8 mouse cellular contexts compared by ENCODE assay signal in the genomic region with DNA sequence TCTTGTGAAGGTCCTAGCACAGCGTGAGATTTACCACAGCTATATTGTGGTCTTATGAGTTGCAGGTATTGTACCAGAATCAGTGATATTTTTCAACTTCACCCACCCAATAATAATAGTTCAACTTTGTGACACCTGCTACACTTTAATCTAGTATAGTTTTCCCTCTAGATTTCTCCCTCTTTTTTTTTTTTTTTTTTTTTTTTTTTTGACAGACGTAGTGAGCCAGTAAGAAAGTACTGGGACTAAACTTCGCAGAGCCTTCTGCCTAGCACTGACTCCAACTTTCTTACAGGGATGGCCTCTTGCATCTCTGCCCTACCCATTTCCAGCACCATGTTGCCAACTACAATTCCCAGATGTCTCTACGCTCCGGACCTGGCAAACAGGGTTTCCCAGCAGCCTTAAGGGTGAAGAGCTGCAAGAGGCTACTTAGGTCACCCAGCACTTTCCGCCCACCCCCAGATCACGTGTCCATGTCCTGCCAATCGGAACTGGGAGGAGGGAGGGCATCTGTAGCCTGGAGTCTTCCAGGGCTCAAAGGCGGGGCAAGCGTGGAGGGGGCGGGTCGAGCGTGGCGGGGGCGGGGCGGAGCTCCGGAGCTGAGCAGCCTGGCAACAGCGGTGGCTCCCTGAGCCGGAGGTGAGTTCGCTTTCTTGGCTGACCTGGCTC. TPM values are rescaled to one million over a fixed set of nuclear protein-coding genes. Genes with fewer than 3 reads are reported as not detected.
DNase-seq lines count a peak whose midpoint lies in the region; ATAC-seq and TF ChIP-seq lines count a peak whose summit lies in the region.

No protein-coding gene starts in this region.

- H3K27me3 ChIP-seq in hindbrain, embryonic 10.5 days (ENCODE audit: insufficient read depth, poor library complexity, severe bottlenecking), result no peaks in the 10 kb centered on the region
- H3K27me3 ChIP-seq in lung, postnatal 0 days (replicated peaks; ENCODE audit: insufficient read depth, low read length), result no peaks in the 10 kb centered on the region

- H3K36me3 ChIP-seq in hindbrain, embryonic 10.5 days, result no peaks in the 10 kb centered on the region
- no peaks in the 10 kb centered on the region for H3K36me3 ChIP-seq in lung, postnatal 0 days (ENCODE audit: insufficient read depth, low read length)

- H3K4me2 ChIP-seq in lung, postnatal 0 days (replicated peaks; ENCODE audit: low read depth, low read length), result peak overlapping the region; percentile 66

- H3K9ac ChIP-seq in lung, postnatal 0 days (replicated peaks; ENCODE audit: low read depth), result no peak overlapping the region

- peak overlapping the region; percentile 50; the same call in 1 of the 2 replicates for H3K27ac ChIP-seq in hindbrain, embryonic 10.5 days
- 0 out of 2 replicates have a peak overlapping the region, but pooled peaks have one; percentile 32 for H3K27ac ChIP-seq in lung, postnatal 0 days (ENCODE audit: low read length)

- no peak for TF ChIP-seq CTCF in lung, postnatal 0 days (IDR thresholded peaks at IDR 0.05)

- TF ChIP-seq EP300 in lung, postnatal 0 days (IDR thresholded peaks at IDR 0.05), result no peak

- peak overlapping the region; percentile 56 for H3K4me3 ChIP-seq in hindbrain, embryonic 10.5 days
- peak overlapping the region; percentile 54 for H3K4me3 ChIP-seq in lung, postnatal 0 days (ENCODE audit: low read depth, low read length)

- 23% methylated on average over 20 of the region's 20 CpGs for WGBS in hindbrain, embryonic 10.5 days
- 17% methylated on average over 16 of the region's 20 CpGs for WGBS in lung, postnatal 0 days

- no peaks in the 10 kb centered on the region for H3K4me1 ChIP-seq in hindbrain, embryonic 10.5 days (replicated peaks)
- no peaks in the 10 kb centered on the region for H3K4me1 ChIP-seq in lung, postnatal 0 days (ENCODE audit: insufficient read depth, low read depth, low read length)

- no peaks in the 10 kb centered on the region for H3K9me3 ChIP-seq in hindbrain, embryonic 10.5 days
- no peaks in the 10 kb centered on the region for H3K9me3 ChIP-seq in lung, postnatal 0 days (ENCODE audit: low read length)

- DNase-seq in MN1 (ENCODE audit: low spot score), result peak; percentile 78
- peak; percentile 92 for DNase-seq in cerebellum, adult 9-10 months
- DNase-seq in hindbrain, embryonic 10.5 days (ENCODE audit: low spot score), result peak; percentile 88
- peak; percentile 93 for DNase-seq in layer of hippocampus, adult 9-11 months
- DNase-seq in lung, postnatal 0 days (ENCODE audit: low spot score), result peak; percentile 96
- peak; percentile 81 for DNase-seq in retina, adult 2 months (ENCODE audit: low read depth, low spot score)
- peak; percentile 72 to 83 for DNase-seq in thymus, postnatal 36 days

- ATAC-seq in frontal cortex, adult (ENCODE audit: low TSS enrichment), result peak; percentile 96
- ATAC-seq in lung, postnatal 0 days, result peak; percentile 100

RNA-seq across cellular contexts. Expression of gene Mtm1, which starts 4.0 kb away (rescaled TPM):
- polyA plus RNA-seq in hindbrain, embryonic 10.5 days (2016; fragmentation: Nextera tagmentation; extraction: Ambion mirVana), result 2.8 and 3.2 TPM in 2 replicates
- polyA plus RNA-seq in lung, postnatal 0 days (2015; fragmentation: Nextera tagmentation; extraction: Ambion mirVana), result 8.4 and 8.8 TPM in 2 replicates

Comparison
In these comparisons a context has a peak if more than half of its experiments do, and no peak if none do; other contexts are left out.
1. Peak in every context shown above with its lines: DNase-seq, ATAC-seq, H3K4me3 ChIP-seq and H3K27ac ChIP-seq.